Mouse (Mus musculus) heart, postnatal 0 days (tissue): ENCODE data around the gene Gm45837. TPM values are rescaled to one million over a fixed set of nuclear protein-coding genes. Genes with fewer than 3 reads are reported as not detected.

Source experiments
- ATAC-seq: fragments of 200-750 bp; cut with Nextera tagmentation; 2 replicates; pipeline ENCODE4 v1.8.0; 2017; ENCODE audit warnings: low read depth, moderate number of reproducible peaks, moderate library complexity; ENCODE audit not compliant: insufficient read depth
- DNase-seq: peaks from one replicate; pipeline ENCODE4 v3.0.0-alpha.2; 2016; ENCODE audit warnings: low spot score
- H3K27ac ChIP-seq: fragments of 300-500 bp; sonication (generic); 2 replicates; pipeline ENCODE4 v1.5.1; 2014; ENCODE audit warnings: low read depth, mild to moderate bottlenecking
- H3K27me3 ChIP-seq: fragments of 300-500 bp; sonication (generic); 2 replicates; pipeline ENCODE4 v1.6.1; 2014; ENCODE audit warnings: low read length, mixed read lengths; ENCODE audit not compliant: control insufficient read depth, insufficient read depth
- H3K36me3 ChIP-seq: fragments of 300-500 bp; sonication (generic); replicated peaks from 2 replicates; pipeline ENCODE4 v1.6.1; 2014; ENCODE audit warnings: low read length, mixed read lengths; ENCODE audit not compliant: control insufficient read depth, insufficient read depth
- H3K4me1 ChIP-seq: fragments of 300-500 bp; sonication (generic); 2 replicates; pipeline ENCODE4 v1.6.1; 2014; ENCODE audit warnings: antibody characterized with exemption; ENCODE audit not compliant: control insufficient read depth, insufficient read depth
- H3K4me2 ChIP-seq: fragments of 300-500 bp; sonication (generic); 2 replicates; pipeline ENCODE4 v1.6.1; 2014; ENCODE audit warnings: low read depth, mild to moderate bottlenecking, low read length, moderate library complexity
- H3K4me3 ChIP-seq: fragments of 300-500 bp; sonication (generic); 2 replicates; pipeline ENCODE4 v1.5.1; 2014; ENCODE audit warnings: low read depth, low read length
- H3K9ac ChIP-seq: fragments of 300-500 bp; sonication (generic); replicated peaks from 2 replicates; pipeline ENCODE4 v1.6.1; 2014; ENCODE audit warnings: low read depth, low read length, mixed read lengths
- H3K9me3 ChIP-seq: fragments of 300-500 bp; sonication (generic); replicated peaks from 2 replicates; pipeline ENCODE4 v1.6.1; 2016; ENCODE audit warnings: low read length; ENCODE audit not compliant: control insufficient read depth
- CTCF ChIP-seq: IDR thresholded peaks from 2 replicates; pipeline ENCODE4 v1.5.1; 2016; ENCODE audit warnings: antibody characterized with exemption, control low read depth, low read depth
- EP300 ChIP-seq: IDR thresholded peaks from 2 replicates; pipeline ENCODE4 v1.6.1; 2016; ENCODE audit warnings: antibody characterized with exemption, low read depth
- WGBS: fragments of 180-500 bp; shearing (Covaris S2); extraction: QIAGEN DNeasy Blood & Tissue Kit; methylation state at CpG from one replicate; pipeline ENCODE4 v1.1.7; 2014; 5-methylcytosine and 5-hydroxymethylcytosine counted together
- polyA plus RNA-seq: library from polyadenylated mRNA; unstranded; fragments of >200 nt; fragmentation: Nextera tagmentation; extraction: Ambion mirVana; gene quantifications from 2 replicates; pipeline ENCODE4 v1.2.1, GENCODE M21; 2015
- total RNA-seq: library from RNA; depleted of rRNA; stranded (reverse); fragments of >200 nt; gene quantifications from 2 replicates; pipeline ENCODE4 v1.2.3, GENCODE M21; 2014; ENCODE audit warnings: low replicate concordance

The Gm45837 gene
- total and polyA plus RNA-seq, 2 experiments from 2014 or later, result 2.4 to 33.8 TPM

GRCm38 (mm10) chr7:101391909-101392479 is 18.7 kb upstream of the Gm45837 start:
- no peak overlapping the region for H3K4me3 ChIP-seq
- no peaks in the 10 kb centered on the region for H3K9me3 ChIP-seq
- H3K4me1 ChIP-seq, result peaks cover 30% of the 10 kb centered on the region
- H3K36me3 ChIP-seq, result peaks cover 39% of the 10 kb centered on the region
- no peak overlapping the region for H3K9ac ChIP-seq
- no peaks in the 10 kb centered on the region for H3K27me3 ChIP-seq
- TF ChIP-seq EP300 (no peak), CTCF (no peak)
- DNase-seq (no peak), ATAC-seq (no peak)
- WGBS, result 69% methylated on average over 4 of the region's 4 CpGs
- no peak overlapping the region for H3K4me2 ChIP-seq
- peak overlapping the region; percentile 91; the same call in 1 of the 2 replicates for H3K27ac ChIP-seq

- H3K27me3 ChIP-seq, result no peaks in the 10 kb centered on the region
- peak overlapping the region; percentile 12; the same call in 1 of the 2 replicates for H3K9ac ChIP-seq
- peaks cover 40% of the 10 kb centered on the region for H3K36me3 ChIP-seq
- DNase-seq (no peak), ATAC-seq (no peak)
- peaks cover 30% of the 10 kb centered on the region for H3K4me1 ChIP-seq
- H3K4me3 ChIP-seq, result no peak overlapping the region
- H3K4me2 ChIP-seq, result no peak overlapping the region
- peak overlapping the region; percentile 91 for H3K27ac ChIP-seq
- TF ChIP-seq CTCF (no peak), EP300 (no peak)
- 12% methylated on average over 4 of the region's 4 CpGs for WGBS
- H3K9me3 ChIP-seq, result no peaks in the 10 kb centered on the region
Measured at GRCm38 (mm10) chr7:101393015-101393414, 17.7 kb upstream of the Gm45837 start.

GRCm38 (mm10) chr7:101393694-101394504 is 16.8 kb upstream of the Gm45837 start:
- Histone ChIP-seq H3K4me3 (peak overlapping the region; percentile 29), H3K9ac (peak overlapping the region; percentile 42), H3K4me2 (peak overlapping the region; percentile 50), H3K27me3 (no peaks in the 10 kb centered on the region), H3K4me1 (peaks cover 30% of the 10 kb centered on the region), H3K36me3 (peaks cover 40% of the 10 kb centered on the region), H3K9me3 (no peaks in the 10 kb centered on the region), H3K27ac (peak overlapping the region; percentile 91)
- 43% methylated on average over 8 of the region's 8 CpGs for WGBS
- TF ChIP-seq CTCF, result 0 out of 2 replicates have a peak, but pooled peaks have one; percentile 2
- no peak; the same call in 1 of the 2 replicates for TF ChIP-seq EP300
- DNase-seq, result peak; percentile 80
- ATAC-seq, result peak; percentile 74

DNA sequence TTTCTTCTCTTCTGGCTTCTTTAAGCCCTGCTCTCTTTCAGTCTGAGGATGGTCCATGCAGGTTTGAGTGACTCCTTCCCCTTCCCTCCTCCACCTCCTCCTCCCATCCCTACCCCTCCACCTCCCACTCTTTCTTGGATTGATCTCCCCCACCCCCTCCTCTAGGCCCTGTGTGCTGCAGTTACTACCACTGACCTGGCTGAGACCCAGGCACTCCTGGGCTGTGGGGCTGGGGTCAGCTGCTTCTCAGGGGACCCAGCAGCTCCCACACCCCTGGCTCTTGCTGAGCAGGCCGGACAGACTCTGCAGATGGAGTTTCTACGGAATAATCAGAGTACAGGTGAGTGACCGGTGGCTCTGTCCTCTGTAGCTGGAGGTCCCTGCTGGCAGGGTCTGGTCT is 16.1 kb upstream of the Gm45837 start:
- peaks cover 30% of the 10 kb centered on the region for H3K4me1 ChIP-seq
- H3K4me2 ChIP-seq, result peak overlapping the region; percentile 50
- no peak for DNase-seq
- peaks cover 46% of the 10 kb centered on the region for H3K36me3 ChIP-seq
- 83% methylated on average over 3 of the region's 3 CpGs for WGBS
- no peak for ATAC-seq
- TF ChIP-seq CTCF, result no peak
- TF ChIP-seq EP300, result no peak
- H3K27me3 ChIP-seq, result no peaks in the 10 kb centered on the region
- H3K27ac ChIP-seq, result peak overlapping the region; percentile 91
- H3K9ac ChIP-seq, result peak overlapping the region; percentile 42
- H3K9me3 ChIP-seq, result no peaks in the 10 kb centered on the region
- peak overlapping the region; percentile 29 for H3K4me3 ChIP-seq

- Histone ChIP-seq H3K9me3 (no peaks in the 10 kb centered on the region), H3K27ac (no peak overlapping the region), H3K27me3 (no peaks in the 10 kb centered on the region), H3K4me3 (peak overlapping the region; percentile 29; the same call in 1 of the 2 replicates), H3K4me1 (peaks cover 26% of the 10 kb centered on the region), H3K9ac (no peak overlapping the region), H3K4me2 (peak overlapping the region; percentile 50), H3K36me3 (peaks cover 46% of the 10 kb centered on the region)
- no peak for DNase-seq
- TF ChIP-seq EP300 (no peak), CTCF (no peak)
- no peak for ATAC-seq
- whole genome bisulfite sequencing, result 69% methylated on average over 2 of the region's 2 CpGs
Measured at GRCm38 (mm10) chr7:101395471-101395870, 15.2 kb upstream of the Gm45837 start.
